Mouse (Mus musculus): ENCODE results near the gene Vasp. TPM values are rescaled to one million over a fixed set of nuclear protein-coding genes. Genes with fewer than 3 reads are reported as not detected.

Gene Vasp
- total RNA-seq, 1 experiment from 2014 or later, result 99.8 TPM

- ATAC-seq (replicated peaks in 1 of 2; ENCODE audit: insufficient read depth in 1 of 2, low FRiP score in 2 of 2, low TSS enrichment in 1 of 2, low read depth in 1 of 2, poor library complexity in 2 of 2, severe bottlenecking in 2 of 2), result no peak
Observed at GRCm38 (mm10) chr7:19305796-19306765, 34.5 kb upstream of the Vasp start.

- no peak for ATAC-seq (replicated peaks in 1 of 2; ENCODE audit: insufficient read depth in 1 of 2, low FRiP score in 2 of 2, low TSS enrichment in 1 of 2, low read depth in 1 of 2, poor library complexity in 2 of 2, severe bottlenecking in 2 of 2)
Observed at GRCm38 (mm10) chr7:19305413-19305735, 33.8 kb upstream of the Vasp start.

GRCm38 (mm10) chr7:19304501-19305412 is 33.1 kb upstream of the Vasp start:
- no peak for ATAC-seq (replicated peaks in 1 of 2; ENCODE audit: insufficient read depth in 1 of 2, low FRiP score in 2 of 2, low TSS enrichment in 1 of 2, low read depth in 1 of 2, poor library complexity in 2 of 2, severe bottlenecking in 2 of 2)

GRCm38 (mm10) chr7:19303770-19304169 is 32.2 kb upstream of the Vasp start:
- peak; percentile 1 to 6; a peak in 1 of 4 replicates for ATAC-seq (replicated peaks in 1 of 2; ENCODE audit: insufficient read depth in 1 of 2, low FRiP score in 2 of 2, low TSS enrichment in 1 of 2, low read depth in 1 of 2, poor library complexity in 2 of 2, severe bottlenecking in 2 of 2)

- ATAC-seq (replicated peaks in 1 of 2; ENCODE audit: insufficient read depth in 1 of 2, low FRiP score in 2 of 2, low TSS enrichment in 1 of 2, low read depth in 1 of 2, poor library complexity in 2 of 2, severe bottlenecking in 2 of 2), result no peak
Observed at GRCm38 (mm10) chr7:19303046-19303305, 31.4 kb upstream of the Vasp start.

GRCm38 (mm10) chr7:19302264-19303045 is 30.8 kb upstream of the Vasp start:
- no peak for ATAC-seq (replicated peaks in 1 of 2; ENCODE audit: insufficient read depth in 1 of 2, low FRiP score in 2 of 2, low TSS enrichment in 1 of 2, low read depth in 1 of 2, poor library complexity in 2 of 2, severe bottlenecking in 2 of 2)

GRCm38 (mm10) chr7:19301461-19302263 is 30.0 kb upstream of the Vasp start:
- ATAC-seq (replicated peaks in 1 of 2; ENCODE audit: insufficient read depth in 1 of 2, low FRiP score in 2 of 2, low TSS enrichment in 1 of 2, low read depth in 1 of 2, poor library complexity in 2 of 2, severe bottlenecking in 2 of 2), result peak; percentile 1 to 4; a peak in 1 of 4 replicates

- ATAC-seq (replicated peaks in 1 of 2; ENCODE audit: insufficient read depth in 1 of 2, low FRiP score in 2 of 2, low TSS enrichment in 1 of 2, low read depth in 1 of 2, poor library complexity in 2 of 2, severe bottlenecking in 2 of 2), result peak; percentile 8 to 29; a peak in 1 of 4 replicates
Observed at GRCm38 (mm10) chr7:19300501-19301421, 29.1 kb upstream of the Vasp start.

GRCm38 (mm10) chr7:19299194-19299593 is 27.6 kb upstream of the Vasp start:
- ATAC-seq (replicated peaks in 1 of 2; ENCODE audit: insufficient read depth in 1 of 2, low FRiP score in 2 of 2, low TSS enrichment in 1 of 2, low read depth in 1 of 2, poor library complexity in 2 of 2, severe bottlenecking in 2 of 2), result no peak

- no peak for ATAC-seq (replicated peaks in 1 of 2; ENCODE audit: insufficient read depth in 1 of 2, low FRiP score in 2 of 2, low TSS enrichment in 1 of 2, low read depth in 1 of 2, poor library complexity in 2 of 2, severe bottlenecking in 2 of 2)
Observed at GRCm38 (mm10) chr7:19297794-19298193, 26.2 kb upstream of the Vasp start.

GRCm38 (mm10) chr7:19297034-19297433 is 25.4 kb upstream of the Vasp start:
- ATAC-seq (replicated peaks in 1 of 2; ENCODE audit: insufficient read depth in 1 of 2, low FRiP score in 2 of 2, low TSS enrichment in 1 of 2, low read depth in 1 of 2, poor library complexity in 2 of 2, severe bottlenecking in 2 of 2), result no peak

GRCm38 (mm10) chr7:19295503-19296185 is 24.0 kb upstream of the Vasp start:
- ATAC-seq (replicated peaks in 1 of 2; ENCODE audit: insufficient read depth in 1 of 2, low FRiP score in 2 of 2, low TSS enrichment in 1 of 2, low read depth in 1 of 2, poor library complexity in 2 of 2, severe bottlenecking in 2 of 2), result peak; percentile 76 to 78

- no peak for ATAC-seq (replicated peaks in 1 of 2; ENCODE audit: insufficient read depth in 1 of 2, low FRiP score in 2 of 2, low TSS enrichment in 1 of 2, low read depth in 1 of 2, poor library complexity in 2 of 2, severe bottlenecking in 2 of 2)
Observed at GRCm38 (mm10) chr7:19290969-19291596, 19.5 kb upstream of the Vasp start.

- no peak for ATAC-seq (replicated peaks in 1 of 2; ENCODE audit: insufficient read depth in 1 of 2, low FRiP score in 2 of 2, low TSS enrichment in 1 of 2, low read depth in 1 of 2, poor library complexity in 2 of 2, severe bottlenecking in 2 of 2)
Observed at GRCm38 (mm10) chr7:19284763-19285162, 13.1 kb upstream of the Vasp start.

GRCm38 (mm10) chr7:19283406-19283804 is 11.8 kb upstream of the Vasp start:
- ATAC-seq (replicated peaks in 1 of 2; ENCODE audit: insufficient read depth in 1 of 2, low FRiP score in 2 of 2, low TSS enrichment in 1 of 2, low read depth in 1 of 2, poor library complexity in 2 of 2, severe bottlenecking in 2 of 2), result no peak

All from hematopoietic stem cell, adult 5-6 weeks (primary cell).